Mouse (Mus musculus) fat pad, adult 2 months (tissue): ENCODE measurements at regions not wholly inside any gene's neighbourhood (a gene's known extent, or its start where the extent isn't known, plus 50 kb on each side); places are given as distances from the start of the nearest gene placed in this dataset.

ENCODE experiments used
- DNase-seq: peaks from one replicate; pipeline ENCODE4 v3.0.0-alpha.2; 2011; ENCODE audit warnings: low read depth, low spot score; ENCODE audit errors: extremely low read depth

- no peak for DNase-seq
Measured at GRCm38 (mm10) chr13:101061233-101062144, 228.3 kb upstream of the Slc30a5 start.

DNA sequence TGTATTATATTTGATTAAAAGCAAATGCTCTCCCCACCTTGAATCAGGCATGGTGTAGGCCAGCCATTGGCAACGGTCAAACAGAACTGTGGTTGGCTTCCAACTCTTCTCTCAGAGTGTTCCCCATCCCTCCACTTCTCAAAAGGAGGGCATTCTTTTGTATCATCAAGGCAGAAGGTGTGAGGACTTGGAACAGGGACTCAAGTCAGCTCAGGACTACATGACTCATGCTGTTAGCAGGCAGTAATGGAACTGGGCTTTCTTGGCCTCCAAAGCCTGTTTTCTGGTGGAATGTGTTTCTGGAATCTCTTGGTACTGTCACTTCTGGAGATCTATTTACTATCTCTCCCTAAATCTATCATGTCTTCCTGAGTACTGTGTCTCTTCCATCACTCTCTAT, 216.3 kb upstream of the Slc30a5 start:
- DNase-seq = no peak

DNA sequence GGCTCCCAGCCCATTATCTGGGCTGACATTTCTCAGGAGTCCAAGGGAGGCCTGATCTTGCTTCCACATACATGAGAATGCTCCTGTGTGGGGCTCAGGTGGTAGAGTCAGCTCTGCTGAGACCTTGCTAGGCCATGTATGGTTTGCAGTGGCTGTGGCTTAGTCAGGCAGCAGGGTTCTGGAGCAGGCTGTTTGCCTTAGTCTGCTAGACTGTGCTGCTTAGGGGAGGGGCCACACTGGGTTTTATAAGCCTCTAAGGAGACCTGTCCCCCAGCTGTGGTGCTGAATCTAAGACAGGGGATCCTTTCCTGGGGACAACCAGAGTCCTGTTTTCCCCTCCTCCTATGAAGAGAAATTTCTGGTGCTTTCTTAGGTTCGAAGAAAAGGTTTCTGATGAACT, 199.4 kb upstream of the Slc30a5 start:
- DNase-seq = no peak

DNA sequence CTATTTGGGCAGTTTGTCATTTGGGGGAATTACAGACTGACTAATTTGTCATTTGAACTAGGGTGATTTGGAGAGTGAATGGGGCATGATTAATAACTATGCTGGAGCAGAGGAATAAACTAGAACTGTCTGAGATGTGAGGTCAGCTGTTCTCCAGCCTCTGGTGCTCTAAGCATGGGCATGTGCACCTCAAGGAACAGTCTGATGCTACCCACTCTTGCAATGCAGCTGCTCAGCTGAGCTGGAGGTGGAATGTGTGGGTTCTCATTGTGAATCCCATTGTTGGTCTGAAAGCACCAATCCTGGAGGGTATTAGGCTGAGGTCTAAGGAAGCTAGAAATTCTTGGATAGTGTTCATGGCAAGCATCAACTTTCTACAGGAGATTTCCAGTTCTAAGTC, 192.8 kb upstream of the Slc30a5 start:
- no peak for DNase-seq

DNA sequence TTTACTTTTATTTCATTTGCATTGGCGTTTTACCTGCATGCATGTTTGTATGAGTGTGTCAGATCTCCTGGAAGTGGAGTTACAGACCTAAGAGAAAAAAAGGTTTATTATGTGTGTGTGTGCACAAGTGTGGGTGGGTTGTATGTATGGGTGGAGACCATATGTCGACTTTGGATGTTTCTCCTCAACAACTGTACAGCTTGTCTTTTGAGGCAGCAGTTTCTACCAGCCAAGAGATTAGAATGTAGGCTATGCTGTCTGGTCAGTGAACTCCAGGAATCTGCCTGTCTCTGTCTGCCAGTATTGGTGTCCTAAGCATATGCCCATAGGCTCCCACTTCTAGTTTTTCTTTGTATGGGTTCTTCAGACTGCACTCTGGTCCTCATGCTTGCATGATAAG, 192.3 kb upstream of the Slc30a5 start:
- DNase-seq = no peak

GRCm38 (mm10) chr13:101024971-101025370, 191.7 kb upstream of the Slc30a5 start:
- DNase-seq = no peak

DNA sequence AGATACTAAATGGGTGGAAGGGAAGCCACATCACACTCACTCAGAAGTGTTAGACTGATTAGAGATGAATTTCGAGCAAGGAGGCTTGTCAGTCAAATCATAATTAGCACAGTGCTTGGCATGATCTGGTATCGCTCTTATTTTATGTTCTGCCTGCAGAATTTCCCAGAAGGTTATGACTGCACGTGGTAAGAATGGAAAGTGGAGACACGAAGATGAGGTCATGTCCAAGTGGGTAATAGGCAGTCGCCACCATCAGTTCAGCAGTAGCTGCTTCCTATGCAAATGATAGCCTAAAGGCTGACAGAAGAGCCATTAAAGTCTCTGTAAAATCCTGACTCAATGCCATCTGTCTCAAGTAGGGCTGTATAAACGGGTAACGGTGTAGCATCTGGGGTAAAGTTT, 186.0 kb upstream of the Slc30a5 start:
- DNase-seq = no peak

DNA sequence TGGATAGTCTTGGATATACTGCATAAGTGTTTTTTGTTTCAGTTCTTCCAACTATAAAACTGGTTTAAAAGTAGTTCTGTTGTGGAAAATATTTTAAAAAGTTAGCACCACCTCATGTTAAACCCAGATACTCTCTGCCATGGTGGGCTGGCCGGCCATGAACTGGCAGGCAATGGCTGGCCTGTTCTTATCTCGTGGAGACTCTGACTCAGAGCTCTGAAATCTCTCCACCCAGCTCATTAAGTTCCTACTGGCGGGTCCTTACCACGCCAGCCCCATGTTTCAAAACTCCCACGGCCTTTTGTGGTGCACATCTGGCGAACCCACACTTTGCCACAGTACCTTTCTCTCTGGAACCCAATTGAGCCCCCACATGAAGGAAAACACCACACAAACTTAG, 183.8 kb upstream of the Slc30a5 start:
- DNase-seq = no peak

DNA sequence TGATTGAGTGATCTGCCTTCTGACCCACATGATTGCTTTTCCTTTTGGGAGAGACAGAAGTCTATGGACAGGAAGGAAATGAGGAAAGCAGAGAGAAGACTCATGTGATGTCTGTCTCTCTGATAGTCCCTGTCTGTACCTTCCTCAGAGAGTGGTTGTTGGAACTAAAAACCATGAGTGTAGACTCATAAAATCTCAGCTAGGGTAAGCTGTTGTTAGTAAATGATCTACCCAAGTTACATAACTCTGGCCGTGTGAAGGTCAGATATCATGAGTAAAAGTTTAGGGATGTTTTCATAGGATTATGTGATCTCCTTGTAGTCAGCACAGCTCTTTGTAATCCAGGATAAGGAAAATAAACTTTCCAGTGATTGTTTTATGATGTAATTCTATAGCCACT, 183.0 kb upstream of the Slc30a5 start:
- DNase-seq = no peak

GRCm38 (mm10) chr13:101015435-101015834, 182.2 kb upstream of the Slc30a5 start:
- peak; percentile 36 for DNase-seq

DNA sequence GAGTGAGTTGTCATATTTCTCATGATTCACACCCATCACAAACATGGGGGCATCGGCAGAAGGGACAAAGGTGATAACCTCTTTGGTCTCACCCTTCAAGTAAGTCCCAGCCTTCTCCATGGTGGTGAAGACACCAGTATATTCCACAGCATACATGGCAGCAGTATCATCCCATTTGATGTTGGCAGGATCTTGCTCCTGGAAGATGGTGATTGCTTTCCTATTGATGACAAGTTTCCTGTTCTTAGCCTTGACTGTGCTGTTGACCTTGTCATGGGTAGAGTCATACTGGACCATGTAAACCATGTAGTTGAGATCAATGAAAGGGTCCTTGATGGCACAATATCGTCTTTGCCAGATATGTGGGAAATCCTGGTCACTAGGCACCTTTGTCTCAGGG, 180.4 kb upstream of the Slc30a5 start:
- DNase-seq = no peak

DNA sequence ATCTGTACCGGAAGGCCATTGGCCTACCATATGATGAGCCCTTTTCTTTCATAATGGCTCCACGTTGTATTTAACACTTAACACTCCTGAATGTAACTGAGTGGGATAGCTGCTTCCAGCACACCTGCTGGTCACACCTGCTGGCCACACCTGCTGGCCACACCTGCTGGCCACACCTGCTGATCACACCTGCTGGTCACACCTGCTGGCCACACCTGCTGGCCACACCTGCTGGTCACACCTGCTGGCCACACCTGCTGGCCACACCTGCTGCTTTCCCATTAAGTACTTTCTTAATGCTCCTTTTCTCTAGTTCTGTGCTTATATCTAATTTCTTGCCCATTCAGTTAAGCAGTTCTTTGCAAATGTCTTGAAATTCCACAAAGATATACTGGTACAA, 157.4 kb upstream of the Slc30a5 start:
- no peak for DNase-seq

DNA sequence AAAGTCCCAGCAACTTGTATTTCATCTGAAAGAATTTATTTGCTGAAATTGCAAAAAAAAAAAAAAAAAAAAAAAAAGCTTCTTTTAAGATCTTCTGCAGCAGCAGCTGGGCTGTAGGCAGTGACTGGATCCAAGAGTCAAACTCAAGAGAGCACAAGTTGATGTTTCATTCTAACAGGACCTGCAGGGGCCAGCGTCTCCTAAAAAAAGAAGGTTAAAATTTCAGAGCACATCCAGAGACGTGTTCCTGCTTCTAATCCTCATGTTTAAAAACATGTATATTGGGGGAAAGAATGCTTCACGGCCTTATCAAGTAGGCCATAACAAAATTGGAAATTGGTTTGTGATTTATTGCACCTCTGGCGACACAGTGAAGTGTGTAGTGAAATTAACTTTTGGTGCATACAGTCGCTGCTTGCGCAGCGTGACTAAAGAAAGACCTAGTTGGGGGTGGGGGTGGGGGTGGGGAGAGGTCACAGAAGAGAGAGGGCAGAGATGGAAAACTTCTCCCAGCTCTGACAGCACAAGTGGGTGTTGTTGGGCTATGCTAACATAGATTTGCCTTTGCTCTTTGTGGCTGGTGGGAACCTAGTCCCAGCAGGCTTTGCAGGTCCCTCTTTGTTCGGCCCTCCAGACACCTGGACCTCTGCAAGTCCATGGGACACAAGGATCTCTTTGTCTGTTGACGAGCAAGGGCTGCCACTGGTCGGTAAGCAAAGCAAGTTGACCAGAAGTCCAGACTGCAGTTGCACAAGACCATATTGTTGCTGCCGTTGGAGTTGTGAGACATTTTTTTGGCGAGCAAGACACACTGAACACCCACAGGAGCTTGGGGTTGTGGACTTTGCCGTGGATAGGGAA, 155.7 kb upstream of the Slc30a5 start:
- DNase-seq = no peak

GRCm38 (mm10) chr13:100988116-100988515, 154.9 kb upstream of the Slc30a5 start:
- DNase-seq = no peak

GRCm38 (mm10) chr13:100975741-100976140, 142.5 kb upstream of the Slc30a5 start:
- DNase-seq = no peak

DNA sequence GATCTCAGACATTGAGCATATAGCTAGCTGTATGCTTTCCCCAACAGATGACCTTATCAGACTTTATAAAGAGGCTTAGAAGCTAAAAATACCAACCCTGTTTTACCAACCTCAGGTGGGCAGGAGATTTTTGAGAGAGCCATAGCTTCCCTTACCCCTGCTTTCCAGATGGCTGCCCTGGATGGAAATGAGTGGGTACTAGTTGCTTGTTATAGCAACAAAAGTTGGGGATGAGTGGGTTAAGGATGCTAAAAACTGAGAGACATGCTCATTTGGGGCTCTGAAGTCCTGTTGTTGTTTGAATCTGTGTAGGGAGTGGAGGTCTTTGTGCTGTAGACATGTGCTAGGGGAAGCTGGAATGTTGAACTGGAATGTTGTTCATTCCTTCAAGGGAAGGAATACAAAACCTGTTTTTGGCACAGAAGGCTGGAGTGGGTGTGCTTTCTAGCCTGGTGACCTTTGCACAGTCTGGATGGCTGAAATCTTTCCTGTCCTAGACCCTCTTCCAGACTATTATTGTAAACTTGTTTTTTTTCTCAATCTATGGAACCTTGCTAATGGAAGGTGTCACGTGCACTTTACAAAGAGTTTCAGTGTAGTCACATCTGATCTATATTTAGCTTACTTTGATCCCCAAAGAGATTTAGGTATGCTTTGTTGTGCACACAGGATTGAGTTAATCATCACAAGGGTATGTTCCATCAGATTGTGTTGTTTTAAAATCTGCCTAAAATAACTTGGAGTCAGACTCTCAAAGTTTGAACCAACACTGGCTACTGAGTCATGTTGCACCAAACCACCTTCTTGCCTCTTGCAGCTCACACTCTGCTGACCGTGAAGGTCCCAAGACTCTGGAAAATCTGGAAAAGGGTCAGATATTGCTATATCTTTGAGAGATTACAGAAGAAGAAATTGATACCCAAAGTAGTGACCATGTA, 138.1 kb upstream of the Slc30a5 start:
- no peak for DNase-seq

GRCm38 (mm10) chr13:100962811-100963540, 129.7 kb upstream of the Slc30a5 start:
- DNase-seq = no peak

- DNase-seq = no peak
Measured at GRCm38 (mm10) chr13:100954598-100955251, 121.5 kb upstream of the Slc30a5 start.

GRCm38 (mm10) chr13:100954106-100954505, 120.9 kb upstream of the Slc30a5 start:
- DNase-seq = no peak

- no peak for DNase-seq
Measured at GRCm38 (mm10) chr13:100951185-100951508, 117.9 kb upstream of the Slc30a5 start.
